Mouse (Mus musculus) spleen, adult 2 months (tissue): ENCODE data around the gene Prkg2.

Source experiments
- CTCF ChIP-seq: fragments of 200-500 bp; IDR thresholded peaks from 2 replicates; pipeline ENCODE4 v1.5.1; 2011; ENCODE audit warnings: mild to moderate bottlenecking, inconsistent platforms; ENCODE audit not compliant: insufficient read depth, insufficient read length, insufficient replicate concordance; ENCODE audit errors: extremely low read depth
- POLR2A ChIP-seq: fragments of 200-500 bp; IDR thresholded peaks from 2 replicates; pipeline ENCODE4 v1.6.1; 2011; ENCODE audit warnings: low read depth, low read length, inconsistent platforms

DNA sequence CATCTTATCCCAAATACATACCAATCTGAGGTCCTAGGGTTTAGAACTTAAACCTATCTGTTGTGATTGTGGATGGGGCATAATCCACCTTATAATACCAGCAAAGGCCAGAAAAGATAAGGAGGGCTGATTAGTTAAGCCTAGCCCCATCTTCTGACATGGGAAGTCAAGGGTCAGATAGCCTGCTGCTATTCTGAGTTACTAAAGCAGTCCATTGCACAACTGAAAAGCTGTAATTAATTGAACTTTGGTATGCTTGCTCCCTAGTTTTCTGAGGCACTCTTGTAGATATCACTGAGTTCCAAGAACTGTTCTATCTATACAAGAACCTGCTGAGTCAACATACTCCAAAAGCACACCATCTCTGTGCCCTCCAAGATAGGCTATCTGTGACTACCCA, 25.4 kb upstream of the Prkg2 start:
- TF ChIP-seq POLR2A: no peak
- TF ChIP-seq CTCF: no peak
